Mouse (Mus musculus): Measurements from ENCODE around the gene Atpif1.

The Atpif1 gene

GRCm38 (mm10) chr4:132527917-132528522, 5.4 kb downstream of the Atpif1 start:
- DNase-seq (ENCODE audit: extremely low read depth, insufficient read length, low spot score), result no peak

- no peak for DNase-seq (ENCODE audit: extremely low read depth, insufficient read length, low spot score)
Observed at GRCm38 (mm10) chr4:132526678-132527077, 6.8 kb downstream of the Atpif1 start.

GRCm38 (mm10) chr4:132524808-132525207, 8.7 kb downstream of the Atpif1 start:
- no peak for DNase-seq (ENCODE audit: extremely low read depth, insufficient read length, low spot score)

GRCm38 (mm10) chr4:132524321-132524741, 9.1 kb downstream of the Atpif1 start:
- no peak for DNase-seq (ENCODE audit: extremely low read depth, insufficient read length, low spot score)

- no peak for DNase-seq (ENCODE audit: extremely low read depth, insufficient read length, low spot score)
Observed at GRCm38 (mm10) chr4:132519188-132519587, 14.3 kb downstream of the Atpif1 start.

GRCm38 (mm10) chr4:132518066-132518465, 15.4 kb downstream of the Atpif1 start:
- DNase-seq (ENCODE audit: extremely low read depth, insufficient read length, low spot score), result no peak

GRCm38 (mm10) chr4:132515369-132516155, 17.9 kb downstream of the Atpif1 start:
- DNase-seq (ENCODE audit: extremely low read depth, insufficient read length, low spot score), result peak; percentile 82

GRCm38 (mm10) chr4:132514555-132515135, 18.8 kb downstream of the Atpif1 start:
- DNase-seq (ENCODE audit: extremely low read depth, insufficient read length, low spot score), result peak; percentile 60

GRCm38 (mm10) chr4:132513395-132514273, 19.8 kb downstream of the Atpif1 start:
- peak; percentile 84 for DNase-seq (ENCODE audit: extremely low read depth, insufficient read length, low spot score)

- no peak for DNase-seq (ENCODE audit: extremely low read depth, insufficient read length, low spot score)
Observed at GRCm38 (mm10) chr4:132512080-132512479, 21.4 kb downstream of the Atpif1 start.

GRCm38 (mm10) chr4:132510352-132510798, 23.1 kb downstream of the Atpif1 start, which contains the start of gene Sesn2:
Gene Sesn2, minus strand, starts transcription at chr4:132510501.
- DNase-seq (ENCODE audit: extremely low read depth, insufficient read length, low spot score), result peak; percentile 98

- DNase-seq (ENCODE audit: extremely low read depth, insufficient read length, low spot score), result peak; percentile 87
Observed at GRCm38 (mm10) chr4:132509621-132510296, 23.7 kb downstream of the Atpif1 start.

- DNase-seq (ENCODE audit: extremely low read depth, insufficient read length, low spot score), result no peak
Observed at GRCm38 (mm10) chr4:132507210-132507609, 26.2 kb downstream of the Atpif1 start.

- no peak for DNase-seq (ENCODE audit: extremely low read depth, insufficient read length, low spot score)
Observed at GRCm38 (mm10) chr4:132506250-132506649, 27.2 kb downstream of the Atpif1 start.

- DNase-seq (ENCODE audit: extremely low read depth, insufficient read length, low spot score), result no peak
Observed at GRCm38 (mm10) chr4:132505800-132506199, 27.7 kb downstream of the Atpif1 start.

- no peak for DNase-seq (ENCODE audit: extremely low read depth, insufficient read length, low spot score)
Observed at GRCm38 (mm10) chr4:132505034-132505738, 28.3 kb downstream of the Atpif1 start.

- DNase-seq (ENCODE audit: extremely low read depth, insufficient read length, low spot score), result no peak
Observed at GRCm38 (mm10) chr4:132503344-132503743, 30.1 kb downstream of the Atpif1 start.

GRCm38 (mm10) chr4:132501639-132502038, 31.8 kb downstream of the Atpif1 start:
- no peak for DNase-seq (ENCODE audit: extremely low read depth, insufficient read length, low spot score)

- DNase-seq (ENCODE audit: extremely low read depth, insufficient read length, low spot score), result no peak
Observed at GRCm38 (mm10) chr4:132494271-132494918, 39.1 kb downstream of the Atpif1 start.

All from 3134 (cell line).